Mouse (Mus musculus): Measurements from ENCODE around the gene Clasp1. TPM values are rescaled to one million over a fixed set of nuclear protein-coding genes. Genes with fewer than 3 reads are reported as not detected.

Gene Clasp1
- polyA plus RNA-seq, 1 experiment from 2014 or later = 136 TPM

- no peak overlapping the region for H3K4me2 ChIP-seq (replicated peaks)
- no peaks in the 10 kb centered on the region for H3K9me3 ChIP-seq (replicated peaks)
- no peak overlapping the region for H3K27ac ChIP-seq
- H3K27me3 ChIP-seq = no peaks in the 10 kb centered on the region
- no peak overlapping the region for H3K9ac ChIP-seq
- H3K36me3 ChIP-seq = no peaks in the 10 kb centered on the region
- WGBS = 100% methylated on average over 1 of the region's 1 CpGs
- H3K4me3 ChIP-seq = no peak overlapping the region
- no peak for ATAC-seq (ENCODE audit: low FRiP score)
- peaks cover 7% of the 10 kb centered on the region; the same call in 1 of the 2 replicates for H3K4me1 ChIP-seq
Observed at GRCm38 (mm10) chr1:118440547-118440946, 51.7 kb downstream of the Clasp1 start.

GRCm38 (mm10) chr1:118444420-118444819, 55.6 kb downstream of the Clasp1 start:
- no peak overlapping the region for H3K4me2 ChIP-seq (replicated peaks)
- WGBS = 92% methylated on average over 7 of the region's 7 CpGs
- no peaks in the 10 kb centered on the region for H3K27me3 ChIP-seq
- H3K36me3 ChIP-seq = no peaks in the 10 kb centered on the region
- no peaks in the 10 kb centered on the region for H3K9me3 ChIP-seq (replicated peaks)
- no peak overlapping the region for H3K4me3 ChIP-seq
- no peak overlapping the region for H3K27ac ChIP-seq
- no peak overlapping the region for H3K9ac ChIP-seq
- peaks cover 21% of the 10 kb centered on the region for H3K4me1 ChIP-seq
- no peak for ATAC-seq (ENCODE audit: low FRiP score)

- H3K27me3 ChIP-seq = no peaks in the 10 kb centered on the region
- no peak overlapping the region for H3K27ac ChIP-seq
- no peak for ATAC-seq (ENCODE audit: low FRiP score)
- peaks cover 21% of the 10 kb centered on the region for H3K4me1 ChIP-seq
- no peaks in the 10 kb centered on the region for H3K36me3 ChIP-seq
- 65% methylated on average over 3 of the region's 3 CpGs for WGBS
- no peak overlapping the region for H3K4me3 ChIP-seq
- no peak overlapping the region for H3K4me2 ChIP-seq (replicated peaks)
- H3K9me3 ChIP-seq (replicated peaks) = no peaks in the 10 kb centered on the region
- no peak overlapping the region for H3K9ac ChIP-seq
Observed at GRCm38 (mm10) chr1:118444988-118445387, 56.1 kb downstream of the Clasp1 start.

- H3K9me3 ChIP-seq (replicated peaks) = no peaks in the 10 kb centered on the region
- WGBS = 77% methylated on average over 6 of the region's 6 CpGs
- no peak overlapping the region for H3K27ac ChIP-seq
- peaks cover 21% of the 10 kb centered on the region for H3K4me1 ChIP-seq
- no peak overlapping the region for H3K9ac ChIP-seq
- H3K27me3 ChIP-seq = no peaks in the 10 kb centered on the region
- ATAC-seq (ENCODE audit: low FRiP score) = no peak
- no peaks in the 10 kb centered on the region for H3K36me3 ChIP-seq
- no peak overlapping the region for H3K4me2 ChIP-seq (replicated peaks)
- no peak overlapping the region for H3K4me3 ChIP-seq
Observed at GRCm38 (mm10) chr1:118445441-118445840, 56.6 kb downstream of the Clasp1 start.

GRCm38 (mm10) chr1:118446006-118446405, 57.1 kb downstream of the Clasp1 start:
- no peak overlapping the region for H3K4me3 ChIP-seq
- no peak for ATAC-seq (ENCODE audit: low FRiP score)
- H3K27ac ChIP-seq = no peak overlapping the region
- 92% methylated on average over 3 of the region's 3 CpGs for WGBS
- no peak overlapping the region for H3K9ac ChIP-seq
- H3K9me3 ChIP-seq (replicated peaks) = no peaks in the 10 kb centered on the region
- H3K36me3 ChIP-seq = no peaks in the 10 kb centered on the region
- H3K27me3 ChIP-seq = no peaks in the 10 kb centered on the region
- peaks cover 21% of the 10 kb centered on the region for H3K4me1 ChIP-seq
- no peak overlapping the region for H3K4me2 ChIP-seq (replicated peaks)

- H3K27ac ChIP-seq = no peak overlapping the region
- no peak overlapping the region for H3K4me3 ChIP-seq
- H3K9ac ChIP-seq = no peak overlapping the region
- ATAC-seq (ENCODE audit: low FRiP score) = no peak
- H3K27me3 ChIP-seq = no peaks in the 10 kb centered on the region
- no peak overlapping the region for H3K4me2 ChIP-seq (replicated peaks)
- WGBS = 97% methylated on average over 2 of the region's 2 CpGs
- peaks cover 21% of the 10 kb centered on the region for H3K4me1 ChIP-seq
- H3K36me3 ChIP-seq = no peaks in the 10 kb centered on the region
- no peaks in the 10 kb centered on the region for H3K9me3 ChIP-seq (replicated peaks)
Observed at GRCm38 (mm10) chr1:118447131-118447530, 58.3 kb downstream of the Clasp1 start.

GRCm38 (mm10) chr1:118448214-118448613, 59.4 kb downstream of the Clasp1 start:
- no peak overlapping the region for H3K4me2 ChIP-seq (replicated peaks)
- no peak overlapping the region for H3K4me3 ChIP-seq
- H3K9me3 ChIP-seq (replicated peaks) = no peaks in the 10 kb centered on the region
- no peaks in the 10 kb centered on the region for H3K27me3 ChIP-seq
- ATAC-seq (ENCODE audit: low FRiP score) = no peak
- no peak overlapping the region for H3K27ac ChIP-seq
- 91% methylated on average over 1 of the region's 1 CpGs for WGBS
- H3K9ac ChIP-seq = no peak overlapping the region
- H3K4me1 ChIP-seq = peaks cover 28% of the 10 kb centered on the region
- no peaks in the 10 kb centered on the region for H3K36me3 ChIP-seq

- ATAC-seq (ENCODE audit: low FRiP score) = no peak
- 97% methylated on average over 3 of the region's 3 CpGs for WGBS
- Histone ChIP-seq H3K4me2 (replicated peaks) (no peak overlapping the region), H3K27ac (no peak overlapping the region), H3K36me3 (no peaks in the 10 kb centered on the region), H3K4me3 (no peak overlapping the region), H3K27me3 (no peaks in the 10 kb centered on the region), H3K9me3 (replicated peaks) (no peaks in the 10 kb centered on the region), H3K9ac (no peak overlapping the region), H3K4me1 (peaks cover 27% of the 10 kb centered on the region)
Observed at GRCm38 (mm10) chr1:118450891-118451450, 62.1 kb downstream of the Clasp1 start.

GRCm38 (mm10) chr1:118453577-118453976, 64.7 kb downstream of the Clasp1 start:
- no peak for ATAC-seq (ENCODE audit: low FRiP score)
- Histone ChIP-seq H3K36me3 (no peaks in the 10 kb centered on the region), H3K27me3 (no peaks in the 10 kb centered on the region), H3K9ac (no peak overlapping the region), H3K4me3 (no peak overlapping the region), H3K4me2 (replicated peaks) (no peak overlapping the region), H3K27ac (no peak overlapping the region), H3K9me3 (replicated peaks) (no peaks in the 10 kb centered on the region), H3K4me1 (peaks cover 41% of the 10 kb centered on the region)
- WGBS = 90% methylated on average over 4 of the region's 4 CpGs

GRCm38 (mm10) chr1:118454817-118455216, 66.0 kb downstream of the Clasp1 start:
- no peak overlapping the region for H3K27ac ChIP-seq
- 89% methylated on average over 4 of the region's 4 CpGs for WGBS
- no peak for ATAC-seq (ENCODE audit: low FRiP score)

GRCm38 (mm10) chr1:118457256-118457882, 68.5 kb downstream of the Clasp1 start:
- WGBS = 53% methylated on average over 11 of the region's 11 CpGs
- peaks cover 50% of the 10 kb centered on the region for H3K4me1 ChIP-seq
- no peaks in the 10 kb centered on the region for H3K9me3 ChIP-seq (replicated peaks)
- H3K4me3 ChIP-seq = no peak overlapping the region
- H3K9ac ChIP-seq = no peak overlapping the region
- no peaks in the 10 kb centered on the region for H3K27me3 ChIP-seq
- no peak for ATAC-seq (ENCODE audit: low FRiP score)
- peak overlapping the region; percentile 19 for H3K27ac ChIP-seq
- peak overlapping the region; percentile 70 for H3K4me2 ChIP-seq (replicated peaks)
- H3K36me3 ChIP-seq = peaks cover 16% of the 10 kb centered on the region; the same call in 1 of the 2 replicates

More at GRCm38 (mm10) chr1:118454817-118455216, 66.0 kb downstream of the Clasp1 start:
- H3K27me3 ChIP-seq = no peaks in the 10 kb centered on the region
- no peaks in the 10 kb centered on the region for H3K36me3 ChIP-seq
- no peak overlapping the region for H3K4me2 ChIP-seq (replicated peaks)
- no peaks in the 10 kb centered on the region for H3K9me3 ChIP-seq (replicated peaks)
- H3K4me3 ChIP-seq = no peak overlapping the region
- H3K9ac ChIP-seq = no peak overlapping the region
- peaks cover 47% of the 10 kb centered on the region for H3K4me1 ChIP-seq

GRCm38 (mm10) chr1:118457883-118458259, 69.0 kb downstream of the Clasp1 start:
- WGBS = 27% methylated on average over 1 of the region's 1 CpGs
- Histone ChIP-seq H3K9ac (no peak overlapping the region), H3K27me3 (no peaks in the 10 kb centered on the region), H3K4me3 (no peak overlapping the region), H3K4me1 (peaks cover 46% of the 10 kb centered on the region), H3K27ac (peak overlapping the region; percentile 19), H3K4me2 (replicated peaks) (peak overlapping the region; percentile 70), H3K9me3 (replicated peaks) (no peaks in the 10 kb centered on the region), H3K36me3 (peaks cover 21% of the 10 kb centered on the region; the same call in 1 of the 2 replicates)
- no peak for ATAC-seq (ENCODE audit: low FRiP score)

- Histone ChIP-seq H3K9ac (no peak overlapping the region), H3K4me1 (peaks cover 42% of the 10 kb centered on the region), H3K4me2 (replicated peaks) (peak overlapping the region; percentile 70), H3K27me3 (no peaks in the 10 kb centered on the region), H3K36me3 (peaks cover 24% of the 10 kb centered on the region; the same call in 1 of the 2 replicates), H3K27ac (peak overlapping the region; percentile 19; the same call in 1 of the 2 replicates), H3K4me3 (no peak overlapping the region), H3K9me3 (replicated peaks) (no peaks in the 10 kb centered on the region)
- 69% methylated on average over 3 of the region's 3 CpGs for WGBS
- ATAC-seq (ENCODE audit: low FRiP score) = no peak
Observed at GRCm38 (mm10) chr1:118458279-118458678, 69.4 kb downstream of the Clasp1 start.
